Mouse (Mus musculus): ENCODE measurements around the gene Ulbp1.
"Not testable (repeated sequence)": the region's sequence is repeated elsewhere in the genome, so short reads cannot be mapped to it uniquely, and the experiment has no call there.

Gene Ulbp1

GRCm38 (mm10) chr10:7473197-7473889, at the start of gene Ulbp1:
Gene Ulbp1 (minus strand): TSS chr10:7473638.
- DNase-seq (ENCODE audit: extremely low spot score, low read depth, low spot score) = no peak

GRCm38 (mm10) chr10:7498180-7498579, 24.7 kb upstream of the Ulbp1 start:
- DNase-seq (ENCODE audit: extremely low spot score, low read depth, low spot score) = not testable (repeated sequence)

GRCm38 (mm10) chr10:7492384-7492783, 18.9 kb upstream of the Ulbp1 start:
- DNase-seq (ENCODE audit: extremely low spot score, low read depth, low spot score) = not testable (repeated sequence)

GRCm38 (mm10) chr10:7483650-7484049, 10.2 kb upstream of the Ulbp1 start:
- no peak for DNase-seq (ENCODE audit: extremely low spot score, low read depth, low spot score)

GRCm38 (mm10) chr10:7474225-7474624, 787 bp upstream of the Ulbp1 start:
- not testable (repeated sequence) for DNase-seq (ENCODE audit: extremely low spot score, low read depth, low spot score)

GRCm38 (mm10) chr10:7471664-7472063, 1.8 kb downstream of the Ulbp1 start:
- DNase-seq (ENCODE audit: extremely low spot score, low read depth, low spot score) = no peak

- no peak for DNase-seq (ENCODE audit: extremely low spot score, low read depth, low spot score)
Measured at GRCm38 (mm10) chr10:7470457-7470856, 3.0 kb downstream of the Ulbp1 start.

GRCm38 (mm10) chr10:7469716-7470414, 3.6 kb downstream of the Ulbp1 start:
- not testable (repeated sequence) for DNase-seq (ENCODE audit: extremely low spot score, low read depth, low spot score)

- DNase-seq (ENCODE audit: extremely low spot score, low read depth, low spot score) = no peak
Measured at GRCm38 (mm10) chr10:7462006-7462405, 11.4 kb downstream of the Ulbp1 start.

- DNase-seq (ENCODE audit: extremely low spot score, low read depth, low spot score) = no peak
Measured at GRCm38 (mm10) chr10:7438928-7439327, 34.5 kb downstream of the Ulbp1 start.

GRCm38 (mm10) chr10:7393143-7394035, 80.0 kb downstream of the Ulbp1 start:
- DNase-seq (ENCODE audit: extremely low spot score, low read depth, low spot score) = no peak

GRCm38 (mm10) chr10:7391935-7392930, 81.2 kb downstream of the Ulbp1 start:
- no peak for DNase-seq (ENCODE audit: extremely low spot score, low read depth, low spot score)

GRCm38 (mm10) chr10:7391561-7391934, 81.9 kb downstream of the Ulbp1 start:
- no peak for DNase-seq (ENCODE audit: extremely low spot score, low read depth, low spot score)

GRCm38 (mm10) chr10:7391108-7391507, 82.3 kb downstream of the Ulbp1 start:
- no peak for DNase-seq (ENCODE audit: extremely low spot score, low read depth, low spot score)
